Mouse (Mus musculus) spleen, adult 18-20 months (tissue): ENCODE data around the gene Arhgef5.
"Not testable (repeated sequence)": the region's sequence is repeated elsewhere in the genome, so short reads cannot be mapped to it uniquely, and the experiment has no call there.

Experiments
- DNase-seq, 2 experiments: peaks; one replicate each; pipeline ENCODE4 v3.0.0; 2022; ENCODE audit warnings: mixed read lengths in 2 of 2

Gene Arhgef5

GRCm38 (mm10) chr6:43265363-43266041 lies at the start of gene Arhgef5:
Gene Arhgef5, plus strand, starts transcription at chr6:43265582.
- peak in 1 of 2 experiments; percentile 10 for DNase-seq

- not testable (repeated sequence) for DNase-seq
Measured at GRCm38 (mm10) chr6:43231255-43231654, 34.1 kb upstream of the Arhgef5 start, which contains the start of gene Olfr47. Gene Olfr47, plus strand, starts transcription at chr6:43231529.

DNA sequence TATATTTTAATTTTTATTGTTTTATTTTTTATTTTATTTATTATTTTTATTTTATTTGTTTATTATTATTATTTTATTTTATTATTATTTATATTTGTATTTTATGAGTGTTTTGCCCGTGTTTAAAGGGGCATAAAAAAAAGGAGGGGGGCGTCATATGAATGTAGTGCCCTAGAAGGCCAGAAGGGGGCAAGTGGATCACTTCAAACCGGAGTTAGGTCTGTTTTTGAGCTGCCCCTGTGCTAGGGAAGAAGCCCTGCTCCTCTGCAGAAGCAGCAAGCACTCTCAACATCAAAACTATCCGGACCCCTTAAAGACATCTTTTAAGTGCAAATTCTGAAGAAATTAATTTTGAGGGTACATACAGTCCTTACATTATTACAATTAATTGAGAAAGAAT lies 23.3 kb upstream of the Arhgef5 start:
- no peak for DNase-seq

- no peak for DNase-seq
Measured at GRCm38 (mm10) chr6:43247396-43247795, 18.0 kb upstream of the Arhgef5 start.

DNA sequence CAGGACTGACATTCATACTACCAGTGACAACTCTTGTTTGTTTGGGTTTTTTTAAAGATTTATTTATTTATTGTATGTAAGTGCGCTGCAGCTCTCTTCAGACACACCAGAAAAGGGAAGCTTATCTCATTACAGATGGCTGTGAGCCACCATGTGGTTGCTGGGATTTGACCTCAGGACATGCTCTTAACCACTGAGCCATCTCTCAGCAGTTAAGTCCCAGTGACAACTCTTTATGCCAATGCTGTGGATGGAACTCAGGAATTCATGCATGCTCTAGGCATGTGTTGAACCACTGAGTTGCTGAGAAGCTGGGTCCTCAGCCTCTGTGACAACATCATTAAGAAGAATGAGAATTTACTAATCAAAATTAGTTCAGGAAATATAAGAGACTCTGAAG lies 12.4 kb upstream of the Arhgef5 start:
- no peak for DNase-seq

DNA sequence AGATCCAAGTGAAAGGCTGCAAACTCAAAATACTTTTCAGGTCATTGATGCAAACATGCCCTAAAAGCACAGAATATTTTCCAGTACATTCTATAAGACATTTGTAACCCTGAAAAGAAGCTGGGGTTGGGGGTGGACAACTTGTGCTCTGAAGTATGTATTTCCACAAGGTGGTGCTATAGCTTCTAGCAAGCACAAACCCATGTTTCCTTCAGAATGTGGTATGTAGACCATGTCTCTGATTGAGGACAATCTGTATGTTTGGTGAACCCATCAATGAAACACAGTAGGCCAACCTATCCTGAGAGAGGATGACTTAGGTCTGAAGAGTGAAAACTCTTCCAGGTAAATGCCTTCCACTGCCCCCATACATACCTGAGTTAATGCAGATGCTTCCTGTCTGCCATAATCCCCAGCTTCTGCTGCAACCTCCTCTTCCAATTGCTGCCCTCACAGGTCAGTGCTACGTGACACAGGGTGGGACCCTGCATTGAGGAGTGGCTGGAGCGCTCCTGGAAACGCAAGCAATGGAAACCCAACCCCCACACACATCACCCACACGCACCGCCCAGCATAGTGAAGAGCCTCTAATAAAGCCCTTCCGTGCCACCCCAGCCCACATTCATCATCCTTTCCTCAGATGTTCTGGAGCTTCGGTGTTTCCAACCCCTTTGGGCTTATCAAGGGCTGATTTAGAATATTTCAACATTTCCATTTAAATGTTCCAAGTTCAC lies 11.0 kb upstream of the Arhgef5 start:
- DNase-seq = no peak

GRCm38 (mm10) chr6:43260756-43261155 lies 4.6 kb upstream of the Arhgef5 start:
- no peak for DNase-seq

DNA sequence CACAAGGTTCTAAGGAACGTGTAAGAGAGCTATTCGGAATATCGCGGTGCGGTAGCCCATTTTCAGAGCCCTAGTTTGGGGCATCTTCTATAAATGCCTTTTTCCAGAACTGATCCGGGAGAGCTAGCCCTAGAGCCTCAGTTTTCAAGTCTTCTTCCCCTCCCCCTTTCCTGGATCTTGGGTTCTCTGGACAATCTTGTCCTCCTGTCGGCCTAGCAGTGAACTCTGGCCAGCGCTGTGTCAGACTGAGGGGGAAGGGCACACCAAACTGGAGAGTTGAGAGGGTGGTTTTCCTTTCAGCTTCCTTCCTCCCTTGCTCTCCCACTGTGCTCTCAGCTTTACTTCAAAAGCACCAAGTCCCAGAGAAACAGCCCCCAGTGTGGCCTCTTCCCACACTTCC lies 974 bp downstream of the Arhgef5 start:
- DNase-seq = no peak

GRCm38 (mm10) chr6:43272597-43272996 lies 7.2 kb downstream of the Arhgef5 start:
- DNase-seq = no peak

- no peak for DNase-seq
Measured at GRCm38 (mm10) chr6:43274123-43274522, 8.7 kb downstream of the Arhgef5 start.

GRCm38 (mm10) chr6:43278247-43278646 lies 12.9 kb downstream of the Arhgef5 start:
- no peak for DNase-seq

DNA sequence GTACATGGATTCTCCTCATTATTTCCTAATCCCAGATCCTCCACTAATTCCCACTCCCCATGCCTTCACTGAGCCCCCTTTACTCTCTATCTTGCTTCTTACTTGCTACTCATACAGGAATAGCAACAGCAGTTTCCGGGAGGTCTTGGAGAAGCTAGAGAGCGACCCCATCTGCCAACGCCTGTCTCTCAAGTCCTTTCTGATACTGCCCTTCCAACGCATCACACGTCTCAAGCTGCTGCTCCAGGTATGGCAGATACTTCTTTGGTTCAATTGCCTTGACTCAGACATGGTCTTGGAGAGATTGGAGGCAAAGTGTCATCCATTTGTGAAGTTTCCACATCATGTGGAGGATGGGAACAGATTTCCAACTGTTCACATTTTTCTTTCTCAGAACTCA lies 15.1 kb downstream of the Arhgef5 start:
- no peak for DNase-seq

GRCm38 (mm10) chr6:43292041-43292440 lies 26.7 kb downstream of the Arhgef5 start:
- no peak for DNase-seq

- no peak for DNase-seq
Measured at GRCm38 (mm10) chr6:43292471-43293076, 27.2 kb downstream of the Arhgef5 start.

- DNase-seq = no peak
Measured at GRCm38 (mm10) chr6:43293175-43293574, 27.8 kb downstream of the Arhgef5 start.

DNA sequence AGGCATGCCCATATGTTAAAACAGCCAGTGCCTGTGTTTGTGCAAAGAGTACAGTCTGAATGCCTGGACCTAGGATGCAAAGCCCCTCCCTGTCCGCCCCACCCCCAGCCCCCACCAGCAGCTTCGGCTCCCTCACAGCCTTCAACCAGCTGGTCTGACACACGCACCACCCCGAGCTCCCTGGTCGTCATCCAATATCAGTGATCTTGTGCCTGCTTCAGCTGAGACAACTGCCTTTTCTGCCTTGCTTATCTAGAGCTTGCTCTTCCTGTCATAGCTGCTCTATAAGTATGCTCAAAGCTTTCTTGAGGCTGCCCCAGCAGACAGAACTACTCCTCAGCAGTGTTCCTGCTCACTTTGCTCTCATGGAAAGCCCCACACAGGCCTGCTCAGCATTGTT lies 30.5 kb downstream of the Arhgef5 start:
- no peak for DNase-seq

GRCm38 (mm10) chr6:43296798-43297507 lies 31.6 kb downstream of the Arhgef5 start:
- no peak for DNase-seq

- no peak for DNase-seq
Measured at GRCm38 (mm10) chr6:43297508-43297850, 32.1 kb downstream of the Arhgef5 start.

GRCm38 (mm10) chr6:43309454-43309853 lies 44.1 kb downstream of the Arhgef5 start, which contains the start of gene Nobox:
Gene Nobox, minus strand, starts transcription at chr6:43309554.
- DNase-seq = no peak

DNA sequence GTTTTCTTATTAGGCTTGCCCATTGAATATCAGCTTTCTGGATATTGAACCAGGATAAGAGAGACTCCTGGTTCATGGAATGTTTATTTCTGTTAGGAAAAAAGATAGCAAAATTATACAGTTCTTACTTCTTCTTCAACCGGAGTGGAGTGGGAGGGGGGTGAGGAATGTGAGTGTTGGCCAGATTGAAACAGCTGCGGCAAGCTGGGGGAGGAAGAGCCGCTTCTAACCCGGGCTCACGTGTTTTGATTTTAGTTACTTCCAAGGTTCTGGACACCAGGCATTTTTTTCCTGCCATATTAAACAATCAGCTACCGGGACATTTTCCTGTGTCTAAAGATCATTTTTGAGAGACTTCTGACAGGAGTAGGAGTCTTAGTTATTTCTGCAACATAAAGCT lies 44.7 kb downstream of the Arhgef5 start:
- no peak for DNase-seq

DNA sequence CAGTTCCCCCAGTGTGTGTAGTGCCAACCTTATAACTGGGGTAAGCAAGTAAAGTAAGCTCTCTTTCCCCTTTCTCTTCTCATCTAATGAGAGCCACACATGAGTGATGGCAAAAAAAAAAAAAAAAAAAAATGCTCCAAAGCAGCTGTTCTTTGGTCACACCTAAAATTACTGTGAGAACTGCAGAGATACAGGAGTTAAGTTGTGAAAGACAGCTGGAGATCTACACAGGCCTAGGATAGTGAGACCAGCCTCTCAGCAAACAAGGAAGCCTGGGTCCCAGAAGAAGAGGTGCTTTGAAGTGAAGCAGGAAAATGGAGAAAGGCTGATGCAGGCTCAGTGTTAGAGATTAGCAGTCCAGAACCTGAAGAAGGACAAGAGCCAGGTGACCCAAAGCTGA lies 47.2 kb downstream of the Arhgef5 start:
- DNase-seq = no peak

DNA sequence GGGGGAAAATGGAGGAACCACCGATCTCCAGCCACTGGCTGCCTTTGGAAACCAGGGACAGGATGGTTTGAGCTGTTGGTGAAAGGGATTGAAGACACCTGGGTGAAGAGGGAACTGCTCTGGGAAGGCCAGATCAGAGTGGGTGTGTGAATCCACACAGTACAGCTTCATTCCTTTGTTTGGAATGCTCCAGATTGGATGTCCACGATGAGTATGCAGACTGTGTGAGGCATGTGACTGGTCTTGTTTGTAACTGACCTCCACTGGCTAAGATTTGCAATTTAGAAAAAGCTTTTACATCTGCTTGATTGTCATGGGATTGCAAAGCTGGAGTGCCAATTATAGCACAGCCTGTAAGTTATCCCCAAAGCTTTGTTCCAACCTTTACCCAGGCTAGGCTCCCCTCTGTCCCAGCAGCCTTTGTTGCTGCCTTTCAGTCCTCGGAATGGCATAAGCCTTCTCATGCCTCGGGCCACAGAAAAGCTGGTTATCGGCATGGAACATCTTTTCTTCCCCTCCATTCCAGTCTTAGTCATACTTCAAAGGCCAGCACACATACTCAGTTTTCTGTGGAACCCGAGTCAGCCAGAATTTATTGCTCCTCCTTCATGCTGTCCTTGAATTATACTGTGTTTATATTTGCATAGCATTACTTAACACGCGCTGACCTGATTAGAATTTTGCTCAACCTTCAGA lies 47.7 kb downstream of the Arhgef5 start:
- DNase-seq = no peak

- no peak for DNase-seq
Measured at GRCm38 (mm10) chr6:43333479-43333878, 68.1 kb downstream of the Arhgef5 start.
